Comparison of ENCODE assay signal across 27 mouse cellular contexts in genomic region chr17:24505286-24505955, GRCm38 (mm10). TPM values are rescaled to one million over a fixed set of nuclear protein-coding genes. Genes with fewer than 3 reads are reported as not detected.
DNase-seq lines count a peak whose midpoint lies in the region; ATAC-seq and TF ChIP-seq lines count a peak whose summit lies in the region.
"Had no signal": no experiment of that assay in that cellular context is flagged by ENCODE, and none has a peak within 500 bp of the region (broad histone marks: within the 10 kb centered on the region; RNA-seq: fewer than 3 reads in every experiment).

No protein-coding gene starts in this region.

- no peak overlapping the region for H3K4me3 ChIP-seq in hindbrain, postnatal 0 days (ENCODE audit: low read length)
- no peak overlapping the region for H3K4me3 ChIP-seq in hindbrain, embryonic 10.5 days
- no peak overlapping the region for H3K4me3 ChIP-seq in neural tube, embryonic 13.5 days
- no peak overlapping the region for H3K4me3 ChIP-seq in cortical plate, adult 2 months (ENCODE audit: insufficient read depth, low read length)
- no peak overlapping the region for H3K4me3 ChIP-seq in olfactory bulb, adult 2 months (ENCODE audit: insufficient read depth, low read depth, low read length)
- H3K4me3 ChIP-seq: erythroblast, embryonic 14.5 days; heart, adult 2 months; heart, embryonic 15.5 days; limb, embryonic 12.5 days; liver, embryonic 12.5 days; stomach, embryonic 15.5 days had no signal

- no peaks in the 10 kb centered on the region for H3K9me3 ChIP-seq in hindbrain, postnatal 0 days (ENCODE audit: low read length)
- no peaks in the 10 kb centered on the region for H3K9me3 ChIP-seq in hindbrain, embryonic 10.5 days
- no peaks in the 10 kb centered on the region for H3K9me3 ChIP-seq in neural tube, embryonic 13.5 days
- H3K9me3 ChIP-seq: heart, embryonic 15.5 days; limb, embryonic 12.5 days; liver, embryonic 12.5 days; stomach, embryonic 15.5 days had no signal

- peaks cover 60% of the 10 kb centered on the region for H3K36me3 ChIP-seq in hindbrain, postnatal 0 days (ENCODE audit: insufficient read depth, low read length)
- H3K36me3 ChIP-seq in hindbrain, embryonic 10.5 days = peaks cover 99% of the 10 kb centered on the region
- peaks cover 100% of the 10 kb centered on the region for H3K36me3 ChIP-seq in neural tube, embryonic 13.5 days

- 78% methylated on average over 30 of the region's 30 CpGs for WGBS in hindbrain, postnatal 0 days
- 88% methylated on average over 30 of the region's 30 CpGs for WGBS in hindbrain, embryonic 10.5 days
- 86% methylated on average over 30 of the region's 30 CpGs for WGBS in neural tube, embryonic 13.5 days
- 76% methylated on average over 30 of the region's 30 CpGs for WGBS in olfactory bulb, adult 2 months

- ATAC-seq in hindbrain, postnatal 0 days = no peak
- no peak for ATAC-seq in neural tube, embryonic 13.5 days (ENCODE audit: low read depth)
- ATAC-seq: forebrain, embryonic 14.5 days; inflammation-experienced regulatory T-cells, adult 6 months; liver, embryonic 12.5 days; Patski had no signal

- no peak for TF ChIP-seq CTCF in hindbrain, postnatal 0 days (IDR thresholded peaks at IDR 0.05; ENCODE audit: low read depth)
- no peak for TF ChIP-seq CTCF in cortical plate, adult 2 months (IDR thresholded peaks at IDR 0.05; ENCODE audit: extremely low read depth, insufficient read depth, low read length)
- no peak for TF ChIP-seq CTCF in olfactory bulb, adult 2 months (IDR thresholded peaks at IDR 0.05; ENCODE audit: insufficient read depth, low read depth, low read length)

- 0 out of 2 replicates have a peak, but pooled peaks cover 2% of the 10 kb centered on the region for H3K4me1 ChIP-seq in hindbrain, postnatal 0 days (ENCODE audit: insufficient read depth, low read length)
- peaks cover 14% of the 10 kb centered on the region for H3K4me1 ChIP-seq in hindbrain, embryonic 10.5 days (replicated peaks)
- H3K4me1 ChIP-seq in neural tube, embryonic 13.5 days (replicated peaks) = peaks cover 13% of the 10 kb centered on the region
- peaks cover 3% of the 10 kb centered on the region; the same call in 1 of the 2 replicates for H3K4me1 ChIP-seq in cortical plate, adult 2 months (ENCODE audit: control insufficient read depth, insufficient read depth, low read length)
- peaks cover 25% of the 10 kb centered on the region for H3K4me1 ChIP-seq in olfactory bulb, adult 2 months (ENCODE audit: control insufficient read depth, insufficient read depth, low read length)

- peak overlapping the region; percentile 21; the same call in 1 of the 2 replicates for H3K9ac ChIP-seq in hindbrain, postnatal 0 days (replicated peaks; ENCODE audit: low read length)
- H3K9ac ChIP-seq in neural tube, embryonic 13.5 days = 0 out of 2 replicates have a peak overlapping the region, but pooled peaks have one; percentile 31
- H3K9ac ChIP-seq: heart, embryonic 15.5 days; limb, embryonic 12.5 days; liver, embryonic 12.5 days; stomach, embryonic 15.5 days had no signal

- DNase-seq in hindbrain, postnatal 0 days (ENCODE audit: low spot score) = no peak
- no peak for DNase-seq in hindbrain, embryonic 10.5 days (ENCODE audit: low spot score)
- DNase-seq in neural tube, embryonic 10.5 days (ENCODE audit: extremely low spot score, low spot score) = no peak
- DNase-seq in spleen, postnatal 36 days (ENCODE audit: low spot score in 2 of 2) = no peak
- DNase-seq: adrenal gland, adult 8-10 months; cerebellum, adult 9-11 months; gastrocnemius, postnatal 14 days; heart, adult 2 months; kidney, adult 8-10 months; kidney, postnatal 14 days; lung, adult 2 months; lung, postnatal 36 days had no signal

- no peak for TF ChIP-seq POLR2A in cortical plate, adult 2 months (IDR thresholded peaks at IDR 0.05; ENCODE audit: extremely low read depth, insufficient read depth, low read length)
- no peak for TF ChIP-seq POLR2A in olfactory bulb, adult 2 months (IDR thresholded peaks at IDR 0.05; ENCODE audit: insufficient read depth, low read depth, low read length)

- no peak overlapping the region for H3K4me2 ChIP-seq in hindbrain, postnatal 0 days (ENCODE audit: low read depth, low read length)
- H3K4me2 ChIP-seq in neural tube, embryonic 13.5 days = no peak overlapping the region
- H3K4me2 ChIP-seq: limb, embryonic 12.5 days; stomach, embryonic 15.5 days had no signal

- H3K27ac ChIP-seq in hindbrain, postnatal 0 days = peak overlapping the region; percentile 67
- no peak overlapping the region for H3K27ac ChIP-seq in hindbrain, embryonic 10.5 days
- H3K27ac ChIP-seq in neural tube, embryonic 13.5 days (replicated peaks) = no peak overlapping the region
- peak overlapping the region; percentile 30 for H3K27ac ChIP-seq in cortical plate, adult 2 months (ENCODE audit: insufficient read depth, low read length)
- peak overlapping the region; percentile 22; the same call in 1 of the 2 replicates for H3K27ac ChIP-seq in olfactory bulb, adult 2 months (ENCODE audit: insufficient read depth, low read depth, low read length)
- H3K27ac ChIP-seq: heart, adult 2 months; heart, embryonic 15.5 days; limb, embryonic 12.5 days; liver, embryonic 12.5 days; stomach, embryonic 15.5 days had no signal

- no peaks in the 10 kb centered on the region for H3K27me3 ChIP-seq in hindbrain, postnatal 0 days (ENCODE audit: insufficient read depth, low read length)
- peaks cover 12% of the 10 kb centered on the region for H3K27me3 ChIP-seq in hindbrain, embryonic 10.5 days (ENCODE audit: insufficient read depth, poor library complexity, severe bottlenecking)
- H3K27me3 ChIP-seq in neural tube, embryonic 13.5 days = no peaks in the 10 kb centered on the region
- H3K27me3 ChIP-seq: Patski; stomach, embryonic 15.5 days had no signal

RNA-seq across cellular contexts. Expression of gene Caskin1, which starts 17.0 kb away (rescaled TPM):
- total RNA-seq in hindbrain, postnatal 0 days (2014; rRNA removed) = 152 and 163 TPM in 2 replicates
- polyA plus RNA-seq in hindbrain, postnatal 0 days (2015; fragmentation: Nextera tagmentation; extraction: Ambion mirVana) = 42.1 and 43.7 TPM in 2 replicates
- polyA plus RNA-seq in hindbrain, embryonic 10.5 days (2016; fragmentation: Nextera tagmentation; extraction: Ambion mirVana) = 6.8 and 10.2 TPM in 2 replicates
- polyA plus RNA-seq in neural tube, embryonic 13.5 days (2015; fragmentation: Nextera tagmentation; extraction: Ambion mirVana) = 35.0 and 35.3 TPM in 2 replicates
- 106 and 109 TPM in 2 replicates for polyA plus RNA-seq in cortical plate, adult 2 months (2012; rRNA removed)
- not detected in 2 replicates for polyA plus RNA-seq in olfactory bulb, adult 2 months (2012; ENCODE audit: insufficient read depth, insufficient read length, low replicate concordance, missing spikeins)
- total RNA-seq: hematopoietic stem cell, adult 5-6 weeks; megakaryocyte-erythroid progenitor cell, adult 5-6 weeks had no signal
- polyA plus RNA-seq: erythroblast, embryonic 14.5 days had no signal

RNA-seq across cellular contexts. Expression of gene Traf7, which starts 22.3 kb away (rescaled TPM):
- 159 and 165 TPM in 2 replicates for total RNA-seq in hindbrain, postnatal 0 days (2014; rRNA removed)
- 64.0 and 66.1 TPM in 2 replicates for polyA plus RNA-seq in hindbrain, postnatal 0 days (2015; fragmentation: Nextera tagmentation; extraction: Ambion mirVana)
- 93.6 and 96.4 TPM in 2 replicates for polyA plus RNA-seq in hindbrain, embryonic 10.5 days (2016; fragmentation: Nextera tagmentation; extraction: Ambion mirVana)
- polyA plus RNA-seq in neural tube, embryonic 13.5 days (2015; fragmentation: Nextera tagmentation; extraction: Ambion mirVana) = 70.1 and 82.9 TPM in 2 replicates
- 176 and 187 TPM in 2 replicates for polyA plus RNA-seq in cortical plate, adult 2 months (2012; rRNA removed)
- not detected in 2 replicates for polyA plus RNA-seq in olfactory bulb, adult 2 months (2012; ENCODE audit: insufficient read depth, insufficient read length, low replicate concordance, missing spikeins)

RNA-seq across cellular contexts. Expression of gene Mlst8, which starts 26.5 kb away (rescaled TPM):
- total RNA-seq in hindbrain, postnatal 0 days (2014; rRNA removed) = 45.9 and 55.3 TPM in 2 replicates
- polyA plus RNA-seq in hindbrain, postnatal 0 days (2015; fragmentation: Nextera tagmentation; extraction: Ambion mirVana) = 26.3 and 26.4 TPM in 2 replicates
- 35.1 and 36.0 TPM in 2 replicates for polyA plus RNA-seq in hindbrain, embryonic 10.5 days (2016; fragmentation: Nextera tagmentation; extraction: Ambion mirVana)
- 35.7 and 36.2 TPM in 2 replicates for polyA plus RNA-seq in neural tube, embryonic 13.5 days (2015; fragmentation: Nextera tagmentation; extraction: Ambion mirVana)
- polyA plus RNA-seq in cortical plate, adult 2 months (2012; rRNA removed) = 37.0 and 39.1 TPM in 2 replicates
- not detected in 2 replicates for polyA plus RNA-seq in olfactory bulb, adult 2 months (2012; ENCODE audit: insufficient read depth, insufficient read length, low replicate concordance, missing spikeins)

RNA-seq across cellular contexts. Expression of gene Rab26, which starts 28.6 kb away (rescaled TPM):
- total RNA-seq in hindbrain, postnatal 0 days (2014; rRNA removed) = 2.7 and 4.0 TPM in 2 replicates
- 10.6 and 14.7 TPM in 2 replicates for polyA plus RNA-seq in hindbrain, postnatal 0 days (2015; fragmentation: Nextera tagmentation; extraction: Ambion mirVana)
- polyA plus RNA-seq in hindbrain, embryonic 10.5 days (2016; fragmentation: Nextera tagmentation; extraction: Ambion mirVana) = 1.8 and 3.0 TPM in 2 replicates
- 1.5 and 1.6 TPM in 2 replicates for polyA plus RNA-seq in neural tube, embryonic 13.5 days (2015; fragmentation: Nextera tagmentation; extraction: Ambion mirVana)
- polyA plus RNA-seq in cortical plate, adult 2 months (2012; rRNA removed) = 97.3 and 102 TPM in 2 replicates
- polyA plus RNA-seq in olfactory bulb, adult 2 months (2012; ENCODE audit: insufficient read depth, insufficient read length, low replicate concordance, missing spikeins) = not detected in 2 replicates
- total RNA-seq: hematopoietic stem cell, adult 5-6 weeks had no signal

RNA-seq across cellular contexts. Expression of gene Bricd5, which starts 31.7 kb away (rescaled TPM):
- total RNA-seq in hindbrain, postnatal 0 days (2014; rRNA removed) = 0.47 and 4.0 TPM in 2 replicates
- polyA plus RNA-seq in hindbrain, postnatal 0 days (2015; fragmentation: Nextera tagmentation; extraction: Ambion mirVana) = 1.3 and 1.4 TPM in 2 replicates
- 0.61 and 2.5 TPM in 2 replicates for polyA plus RNA-seq in hindbrain, embryonic 10.5 days (2016; fragmentation: Nextera tagmentation; extraction: Ambion mirVana)
- polyA plus RNA-seq in neural tube, embryonic 13.5 days (2015; fragmentation: Nextera tagmentation; extraction: Ambion mirVana) = not detected in 2 replicates
- 1.1 and 1.4 TPM in 2 replicates for polyA plus RNA-seq in cortical plate, adult 2 months (2012; rRNA removed)
- polyA plus RNA-seq in olfactory bulb, adult 2 months (2012; ENCODE audit: insufficient read depth, insufficient read length, low replicate concordance, missing spikeins) = not detected in 2 replicates
- total RNA-seq: heart, adult 2 months; megakaryocyte-erythroid progenitor cell, adult 5-6 weeks had no signal
- polyA plus RNA-seq: embryonic facial prominence, embryonic 11.5 days; erythroblast, embryonic 14.5 days; heart, adult 2 months; inflammation-experienced regulatory T-cells, adult 6 months; limb, embryonic 12.5 days; liver, embryonic 12.5 days; stomach, embryonic 15.5 days; thymus, postnatal 0 days had no signal

Comparison
In these comparisons a context has a peak if more than half of its experiments do, and no peak if none do; other contexts are left out.
1. H3K27ac ChIP-seq: peak in hindbrain, postnatal 0 days (single experiment), cortical plate, adult 2 months (single experiment) and olfactory bulb, adult 2 months (single experiment); none in hindbrain, embryonic 10.5 days (single experiment) and neural tube, embryonic 13.5 days (single experiment).
2. RNA of gene Mlst8, which starts 26.5 kb away (polyA plus RNA-seq): 37.0 to 39.1 TPM in cortical plate, adult 2 months, 35.1 to 36.0 TPM in hindbrain, embryonic 10.5 days, 35.7 to 36.2 TPM in neural tube, embryonic 13.5 days and 26.3 to 26.4 TPM in hindbrain, postnatal 0 days; not detected in olfactory bulb, adult 2 months; every median in the first group is over 10 times any median in the second.